Mouse (Mus musculus) limb, embryonic 12.5 days (tissue): ENCODE measurements at regions not wholly inside any gene's neighbourhood (a gene's known extent, or its start where the extent isn't known, plus 50 kb on each side); places are given as distances from the start of the nearest gene placed in this dataset.

Experiments used
- ATAC-seq: fragments of 200-750 bp; cut with Nextera tagmentation; 2 replicates; pipeline ENCODE4 v1.8.0; 2017; ENCODE audit warnings: low read depth, moderate TSS enrichment; ENCODE audit not compliant: insufficient number of reproducible peaks, insufficient read depth, low FRiP score, low TSS enrichment
- H3K27ac ChIP-seq: fragments of 300-500 bp; sonication (generic); 2 replicates; pipeline ENCODE4 v1.5.1; 2016; ENCODE audit warnings: mild to moderate bottlenecking, moderate library complexity
- H3K27me3 ChIP-seq: fragments of 300-500 bp; sonication (generic); 2 replicates; pipeline ENCODE4 v1.6.1; 2016; ENCODE audit warnings: mild to moderate bottlenecking, moderate library complexity
- H3K36me3 ChIP-seq: fragments of 300-500 bp; sonication (generic); 2 replicates; pipeline ENCODE4 v1.6.1; 2016; ENCODE audit warnings: mild to moderate bottlenecking, moderate library complexity
- H3K4me1 ChIP-seq: fragments of 300-500 bp; sonication (generic); replicated peaks from 2 replicates; pipeline ENCODE4 v1.6.1; 2016
- H3K4me2 ChIP-seq: fragments of 300-500 bp; sonication (generic); 2 replicates; pipeline ENCODE4 v1.6.1; 2016; ENCODE audit warnings: mild to moderate bottlenecking, moderate library complexity
- H3K4me3 ChIP-seq: fragments of 300-500 bp; sonication (generic); replicated peaks from 2 replicates; pipeline ENCODE4 v1.5.1; 2016; ENCODE audit warnings: mild to moderate bottlenecking
- H3K9ac ChIP-seq: fragments of 300-500 bp; sonication (generic); replicated peaks from 2 replicates; pipeline ENCODE4 v1.6.1; 2016; ENCODE audit warnings: mild to moderate bottlenecking, moderate library complexity
- H3K9me3 ChIP-seq: fragments of 300-500 bp; sonication (generic); 2 replicates; pipeline ENCODE4 v1.6.1; 2016; ENCODE audit warnings: mild to moderate bottlenecking, moderate library complexity
- WGBS: fragments of 180-500 bp; shearing (Covaris S2); methylation state at CpG from one replicate; pipeline ENCODE4 v1.1.7; 2016; 5-methylcytosine and 5-hydroxymethylcytosine counted together

GRCm38 (mm10) chr12:93335520-93335919 lies 1486.6 kb upstream of the Sel1l start:
- H3K4me3 ChIP-seq = no peak overlapping the region
- 75% methylated on average over 1 of the region's 1 CpGs for WGBS

GRCm38 (mm10) chr12:93312214-93312613 lies 1463.3 kb upstream of the Sel1l start:
- Histone ChIP-seq H3K4me3 (no peak overlapping the region), H3K36me3 (no peaks in the 10 kb centered on the region), H3K4me1 (no peaks in the 10 kb centered on the region), H3K27me3 (no peaks in the 10 kb centered on the region), H3K9me3 (no peaks in the 10 kb centered on the region), H3K9ac (no peak overlapping the region), H3K27ac (no peak overlapping the region), H3K4me2 (no peak overlapping the region)
- ATAC-seq = no peak

More at GRCm38 (mm10) chr12:93335520-93335919, 1486.6 kb upstream of the Sel1l start:
- Histone ChIP-seq H3K27me3 (no peaks in the 10 kb centered on the region), H3K4me1 (no peaks in the 10 kb centered on the region), H3K9me3 (no peaks in the 10 kb centered on the region), H3K4me2 (no peak overlapping the region), H3K36me3 (no peaks in the 10 kb centered on the region), H3K27ac (no peak overlapping the region), H3K9ac (no peak overlapping the region)
- ATAC-seq = no peak

GRCm38 (mm10) chr12:93281816-93282215 lies 1432.9 kb upstream of the Sel1l start:
- WGBS = 75% methylated on average over 2 of the region's 2 CpGs
- H3K9me3 ChIP-seq = no peaks in the 10 kb centered on the region
- no peaks in the 10 kb centered on the region for H3K4me1 ChIP-seq
- no peak overlapping the region for H3K9ac ChIP-seq
- H3K27ac ChIP-seq = no peak overlapping the region
- no peaks in the 10 kb centered on the region for H3K27me3 ChIP-seq
- H3K36me3 ChIP-seq = no peaks in the 10 kb centered on the region
- H3K4me2 ChIP-seq = no peak overlapping the region
- H3K4me3 ChIP-seq = no peak overlapping the region
- ATAC-seq = no peak

- Histone ChIP-seq H3K4me1 (no peaks in the 10 kb centered on the region), H3K27me3 (no peaks in the 10 kb centered on the region), H3K4me3 (no peak overlapping the region), H3K9ac (no peak overlapping the region), H3K4me2 (no peak overlapping the region), H3K9me3 (no peaks in the 10 kb centered on the region), H3K27ac (no peak overlapping the region), H3K36me3 (no peaks in the 10 kb centered on the region)
- ATAC-seq = no peak
- 86% methylated on average over 2 of the region's 2 CpGs for WGBS
Measured at GRCm38 (mm10) chr12:93273652-93274051, 1424.7 kb upstream of the Sel1l start.

GRCm38 (mm10) chr12:93230237-93230636 lies 1381.3 kb upstream of the Sel1l start:
- H3K27ac ChIP-seq = no peak overlapping the region
- H3K4me2 ChIP-seq = no peak overlapping the region
- ATAC-seq = no peak
- H3K4me1 ChIP-seq = no peaks in the 10 kb centered on the region
- H3K4me3 ChIP-seq = no peak overlapping the region
- no peaks in the 10 kb centered on the region for H3K27me3 ChIP-seq
- no peaks in the 10 kb centered on the region for H3K36me3 ChIP-seq
- no peak overlapping the region for H3K9ac ChIP-seq
- WGBS = 84% methylated on average over 3 of the region's 3 CpGs
- no peaks in the 10 kb centered on the region for H3K9me3 ChIP-seq

GRCm38 (mm10) chr12:93226826-93227225 lies 1377.9 kb upstream of the Sel1l start:
- no peak for ATAC-seq
- Histone ChIP-seq H3K9me3 (no peaks in the 10 kb centered on the region), H3K4me1 (no peaks in the 10 kb centered on the region), H3K9ac (no peak overlapping the region), H3K4me3 (no peak overlapping the region), H3K36me3 (no peaks in the 10 kb centered on the region), H3K27me3 (no peaks in the 10 kb centered on the region), H3K27ac (no peak overlapping the region), H3K4me2 (no peak overlapping the region)
- WGBS = 88% methylated on average over 1 of the region's 1 CpGs

GRCm38 (mm10) chr12:93221179-93221922 lies 1372.4 kb upstream of the Sel1l start:
- H3K4me2 ChIP-seq = no peak overlapping the region
- no peak overlapping the region for H3K4me3 ChIP-seq
- no peak for ATAC-seq
- 67% methylated on average over 6 of the region's 6 CpGs for WGBS
- H3K27ac ChIP-seq = no peak overlapping the region
- no peaks in the 10 kb centered on the region for H3K9me3 ChIP-seq
- H3K27me3 ChIP-seq = no peaks in the 10 kb centered on the region
- H3K4me1 ChIP-seq = no peaks in the 10 kb centered on the region
- no peak overlapping the region for H3K9ac ChIP-seq
- H3K36me3 ChIP-seq = no peaks in the 10 kb centered on the region

GRCm38 (mm10) chr12:93207596-93207995 lies 1358.6 kb upstream of the Sel1l start:
- Histone ChIP-seq H3K4me3 (no peak overlapping the region), H3K27me3 (no peaks in the 10 kb centered on the region), H3K9me3 (no peaks in the 10 kb centered on the region), H3K4me2 (no peak overlapping the region), H3K4me1 (no peaks in the 10 kb centered on the region), H3K27ac (no peak overlapping the region), H3K36me3 (no peaks in the 10 kb centered on the region), H3K9ac (no peak overlapping the region)
- no peak for ATAC-seq
- WGBS = 84% methylated on average over 3 of the region's 3 CpGs

- H3K9me3 ChIP-seq = no peaks in the 10 kb centered on the region
- 51% methylated on average over 1 of the region's 1 CpGs for WGBS
- no peak overlapping the region for H3K27ac ChIP-seq
- no peaks in the 10 kb centered on the region for H3K36me3 ChIP-seq
- H3K4me1 ChIP-seq = no peaks in the 10 kb centered on the region
- no peak overlapping the region for H3K9ac ChIP-seq
- H3K27me3 ChIP-seq = no peaks in the 10 kb centered on the region
- no peak overlapping the region for H3K4me3 ChIP-seq
- no peak for ATAC-seq
- H3K4me2 ChIP-seq = no peak overlapping the region
Measured at GRCm38 (mm10) chr12:93188940-93189339, 1340.0 kb upstream of the Sel1l start.

GRCm38 (mm10) chr12:93173744-93174143 lies 1324.8 kb upstream of the Sel1l start:
- no peak overlapping the region for H3K4me2 ChIP-seq
- no peak overlapping the region for H3K9ac ChIP-seq
- no peaks in the 10 kb centered on the region for H3K36me3 ChIP-seq
- H3K4me3 ChIP-seq = no peak overlapping the region
- no peaks in the 10 kb centered on the region for H3K9me3 ChIP-seq
- H3K27me3 ChIP-seq = no peaks in the 10 kb centered on the region
- no peak overlapping the region for H3K27ac ChIP-seq
- ATAC-seq = no peak
- 89% methylated on average over 5 of the region's 5 CpGs for WGBS
- no peaks in the 10 kb centered on the region for H3K4me1 ChIP-seq

- Histone ChIP-seq H3K36me3 (no peaks in the 10 kb centered on the region), H3K4me2 (no peak overlapping the region), H3K4me1 (peaks cover 7% of the 10 kb centered on the region; the same call in 1 of the 2 replicates), H3K27ac (no peak overlapping the region), H3K9me3 (no peaks in the 10 kb centered on the region), H3K4me3 (no peak overlapping the region), H3K9ac (no peak overlapping the region), H3K27me3 (no peaks in the 10 kb centered on the region)
- no peak for ATAC-seq
- WGBS = 91% methylated on average over 4 of the region's 4 CpGs
Measured at GRCm38 (mm10) chr12:93160252-93160651, 1311.3 kb upstream of the Sel1l start.

- Histone ChIP-seq H3K4me1 (peaks cover 20% of the 10 kb centered on the region), H3K4me3 (no peak overlapping the region), H3K9ac (no peak overlapping the region), H3K4me2 (no peak overlapping the region), H3K27me3 (no peaks in the 10 kb centered on the region), H3K36me3 (no peaks in the 10 kb centered on the region), H3K27ac (no peak overlapping the region), H3K9me3 (no peaks in the 10 kb centered on the region)
- no peak for ATAC-seq
- 46% methylated on average over 6 of the region's 6 CpGs for WGBS
Measured at GRCm38 (mm10) chr12:93152618-93153245, 1303.8 kb upstream of the Sel1l start.
